Mouse (Mus musculus): ENCODE results near the gene Tcf19.

Tcf19 gene
- long read RNA-seq, experiment 1, partial matches to known transcripts: 0 of 5 reads
- long read RNA-seq, experiment 1, other reads (novel, unspliced or antisense): 2 of 5 reads
- long read RNA-seq, experiment 2, partial matches to known transcripts: 2 of 7 reads
- long read RNA-seq, experiment 2, other reads (novel, unspliced or antisense): 4 of 7 reads

GRCm38 (mm10) chr17:35516652-35517500, at the start of gene Tcf19, which contains the start of gene Cchcr1:
Gene Tcf19, minus strand, starts transcription at chr17:35516824.
Gene Cchcr1, plus strand, starts transcription at chr17:35517100.
- intact Hi-C loops (cut with DNase I): no loop called here

- intact Hi-C loops (cut with DNase I): no loop called here
These were observed 41.6 kb upstream of the Tcf19 start for GRCm38 (mm10) chr17:35558216-35558615.

- intact Hi-C loops (cut with DNase I): no loop called here
These were observed 40.7 kb upstream of the Tcf19 start for GRCm38 (mm10) chr17:35557351-35557750.

DNA sequence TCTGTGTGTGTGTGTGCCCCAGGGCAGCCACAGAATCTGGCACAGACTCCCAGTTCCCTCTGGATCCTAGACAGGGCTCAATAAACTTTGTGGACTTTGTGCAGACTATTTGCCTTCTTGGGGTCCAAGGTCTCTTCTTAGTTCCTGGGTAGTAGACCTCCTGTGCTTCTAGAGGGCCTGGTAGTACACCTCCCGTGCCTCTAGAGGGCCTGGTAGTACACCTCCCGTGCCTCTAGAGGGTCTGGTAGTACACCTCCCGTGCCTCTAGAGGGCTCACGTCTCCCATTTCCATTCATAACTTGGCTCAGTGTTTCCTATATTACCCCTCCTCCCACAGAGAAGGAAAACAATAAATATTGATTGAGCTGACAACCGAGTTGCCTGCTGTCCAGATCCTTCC, 40.2 kb upstream of the Tcf19 start:
- intact Hi-C loops (cut with DNase I): no loop called here

DNA sequence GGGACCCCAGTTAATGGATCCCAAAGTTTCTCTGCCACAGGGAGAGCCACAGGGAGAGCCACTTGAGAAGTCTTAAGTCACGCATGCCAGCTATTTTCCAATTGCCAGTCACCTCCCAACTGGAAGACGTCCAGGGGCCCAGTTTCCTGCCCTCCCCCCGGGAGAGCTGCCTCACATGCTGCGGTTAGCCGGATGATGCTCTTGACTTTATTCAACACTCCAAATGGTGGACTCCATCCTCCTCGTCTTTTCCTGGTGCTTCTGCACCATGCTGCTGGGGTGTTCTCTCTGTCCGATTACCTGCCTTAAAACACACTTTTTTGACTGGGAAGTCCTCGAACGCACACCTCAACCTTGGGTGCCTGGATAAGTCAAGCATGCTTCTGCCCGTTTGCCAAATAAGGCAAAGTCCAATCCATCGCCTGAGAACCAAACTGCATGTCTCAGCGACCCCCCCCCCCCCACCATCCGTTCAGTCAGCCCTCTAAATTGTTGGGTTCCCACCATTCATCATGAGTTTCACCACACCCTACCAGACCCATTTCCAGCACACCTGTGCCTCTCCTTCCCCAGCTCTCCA, 39.7 kb upstream of the Tcf19 start:
- intact Hi-C loops (cut with DNase I): no loop called here

- intact Hi-C loops (cut with DNase I): no loop called here
These were observed 38.3 kb upstream of the Tcf19 start for GRCm38 (mm10) chr17:35554761-35555397.

DNA sequence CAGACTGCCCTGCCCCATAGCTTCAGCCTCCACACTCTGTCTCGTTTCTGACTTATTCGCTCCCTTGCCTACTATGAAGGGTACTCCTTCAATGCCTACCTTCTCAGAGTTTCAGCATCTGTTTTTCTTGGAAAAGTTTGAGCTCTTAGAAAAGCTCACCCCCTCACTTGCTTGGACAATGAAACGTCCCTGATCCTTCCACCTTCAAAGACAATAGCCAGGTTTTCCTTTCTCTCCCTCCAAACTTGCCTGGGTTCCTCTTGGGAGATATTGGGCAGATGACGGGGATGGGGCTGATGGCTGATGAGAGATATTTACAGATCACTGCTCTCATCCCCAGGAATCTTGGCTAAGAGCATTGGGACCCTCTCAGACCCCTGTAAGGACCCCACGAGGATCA, 37.7 kb upstream of the Tcf19 start:
- intact Hi-C loops (cut with DNase I): no loop called here

GRCm38 (mm10) chr17:35551881-35552414, 35.3 kb upstream of the Tcf19 start, which contains the start of gene Cdsn:
Gene Cdsn, plus strand, starts transcription at chr17:35552128.
- intact Hi-C loops (cut with DNase I): no loop called here

GRCm38 (mm10) chr17:35550871-35551270, 34.2 kb upstream of the Tcf19 start:
- intact Hi-C loops (cut with DNase I): no loop called here

DNA sequence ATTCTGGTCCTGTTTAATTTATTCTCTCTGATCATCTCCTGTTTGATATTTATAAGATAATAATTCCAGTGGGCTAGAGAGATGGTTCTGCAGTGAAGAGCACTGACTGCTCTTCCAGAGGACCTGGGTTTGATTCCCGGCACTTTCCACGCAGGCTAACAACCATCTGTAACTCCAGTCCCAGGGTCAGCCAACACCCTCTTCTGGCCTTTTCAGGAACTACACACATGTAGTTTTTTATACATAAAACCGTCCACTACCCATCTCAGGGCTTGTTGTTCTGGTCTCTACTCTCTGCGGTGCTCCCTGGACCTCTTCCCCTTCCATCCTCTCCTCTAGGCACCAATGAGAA, 33.5 kb upstream of the Tcf19 start:
- intact Hi-C loops (cut with DNase I): no loop called here

DNA sequence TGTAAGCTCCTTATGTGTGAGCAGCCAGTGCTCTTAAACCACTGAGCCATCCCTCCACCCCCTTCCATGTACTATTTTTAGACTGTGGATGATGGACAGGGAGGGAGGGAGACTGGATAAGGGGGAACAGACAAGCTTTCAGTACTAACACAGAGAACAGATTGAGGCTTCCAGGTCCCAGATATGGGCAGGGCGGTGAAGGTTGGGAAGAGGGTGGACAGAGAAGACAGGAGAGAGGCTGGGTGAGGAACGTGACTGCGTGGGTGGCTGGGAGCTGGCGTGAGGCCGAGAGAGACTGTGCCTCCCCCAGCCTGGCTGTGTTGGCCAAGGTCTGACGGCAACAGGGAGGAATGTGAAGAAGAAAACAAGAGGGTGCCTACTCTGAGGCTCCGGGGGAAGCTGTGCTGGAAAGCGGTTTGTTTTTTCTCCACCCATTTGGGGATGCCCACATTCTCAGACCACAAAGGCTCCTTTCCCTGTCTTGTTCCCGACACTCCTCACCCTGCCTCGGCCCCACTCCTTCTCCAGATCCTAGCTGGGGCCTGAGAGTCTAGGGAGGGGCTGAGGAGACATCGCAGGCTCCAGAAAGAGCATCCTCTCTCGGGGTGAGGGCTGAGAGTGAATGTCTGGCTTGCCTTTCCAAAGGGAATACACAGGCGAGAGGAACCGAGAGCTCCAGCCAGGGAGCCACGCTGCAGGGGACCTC, 33.0 kb upstream of the Tcf19 start:
- intact Hi-C loops (cut with DNase I): no loop called here

GRCm38 (mm10) chr17:35548636-35549035, 32.0 kb upstream of the Tcf19 start:
- intact Hi-C loops (cut with DNase I): no loop called here

DNA sequence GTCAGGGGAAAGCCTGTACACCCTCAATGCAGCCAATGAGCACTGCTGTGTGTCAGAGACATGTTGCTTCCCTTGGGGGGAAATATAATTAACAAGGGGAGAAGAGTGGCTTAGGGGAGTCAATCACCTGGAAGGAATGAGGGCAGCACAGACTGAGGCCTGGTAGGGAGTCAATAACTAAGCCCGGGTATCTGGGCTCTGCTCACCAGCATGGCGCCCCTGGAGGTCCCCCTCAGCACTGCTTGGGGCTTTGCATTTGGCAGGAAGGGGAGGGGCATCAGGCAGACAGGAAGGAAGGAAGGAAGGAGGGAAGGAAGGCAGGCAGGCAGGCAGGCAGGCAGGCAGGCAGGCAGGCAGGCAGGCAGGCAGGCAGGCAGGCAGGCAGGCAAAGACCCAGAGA, 30.8 kb upstream of the Tcf19 start:
- intact Hi-C loops (cut with DNase I): no loop called here

DNA sequence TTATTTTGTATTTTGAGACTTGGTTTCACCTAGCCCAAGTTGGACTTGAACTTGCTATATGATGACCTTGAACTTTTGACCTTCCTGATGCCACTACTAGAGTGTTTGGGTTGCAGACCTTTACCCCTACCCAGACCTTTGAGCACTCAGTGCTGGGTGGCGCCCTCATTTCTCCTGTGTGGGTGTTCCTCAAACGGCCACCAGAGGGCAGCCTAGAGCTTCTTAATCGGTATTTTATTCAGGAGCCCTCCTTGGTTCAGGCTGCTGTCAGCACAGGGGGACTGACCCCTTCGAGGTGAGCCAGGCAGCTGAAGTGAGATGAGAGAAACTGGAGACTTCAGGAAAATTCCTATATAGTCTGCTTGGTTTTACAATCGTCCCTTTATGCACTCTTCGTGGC, 28.1 kb upstream of the Tcf19 start:
- intact Hi-C loops (cut with DNase I): no loop called here

DNA sequence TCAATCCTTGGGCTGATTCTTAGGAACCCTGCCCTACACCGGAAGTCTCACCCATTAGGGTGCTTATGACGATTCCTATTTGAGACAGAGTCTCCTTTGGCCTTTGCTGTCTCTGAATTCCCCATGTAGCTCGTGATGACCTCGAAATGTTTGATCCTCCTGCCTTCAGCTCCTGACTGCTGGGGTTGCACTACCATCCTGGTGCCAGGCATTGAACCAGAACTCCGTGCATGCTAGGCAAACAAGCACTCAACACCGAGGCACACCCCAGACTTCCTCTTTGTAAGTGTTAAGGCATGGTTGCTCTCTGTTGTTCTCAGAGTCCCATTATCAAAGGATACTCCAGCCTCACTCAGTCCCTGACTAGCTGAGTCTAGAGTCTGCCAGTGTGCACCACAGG, 27.4 kb upstream of the Tcf19 start:
- intact Hi-C loops (cut with DNase I): no loop called here

- intact Hi-C loops (cut with DNase I): no loop called here
These were observed 26.8 kb upstream of the Tcf19 start for GRCm38 (mm10) chr17:35543412-35543861.

DNA sequence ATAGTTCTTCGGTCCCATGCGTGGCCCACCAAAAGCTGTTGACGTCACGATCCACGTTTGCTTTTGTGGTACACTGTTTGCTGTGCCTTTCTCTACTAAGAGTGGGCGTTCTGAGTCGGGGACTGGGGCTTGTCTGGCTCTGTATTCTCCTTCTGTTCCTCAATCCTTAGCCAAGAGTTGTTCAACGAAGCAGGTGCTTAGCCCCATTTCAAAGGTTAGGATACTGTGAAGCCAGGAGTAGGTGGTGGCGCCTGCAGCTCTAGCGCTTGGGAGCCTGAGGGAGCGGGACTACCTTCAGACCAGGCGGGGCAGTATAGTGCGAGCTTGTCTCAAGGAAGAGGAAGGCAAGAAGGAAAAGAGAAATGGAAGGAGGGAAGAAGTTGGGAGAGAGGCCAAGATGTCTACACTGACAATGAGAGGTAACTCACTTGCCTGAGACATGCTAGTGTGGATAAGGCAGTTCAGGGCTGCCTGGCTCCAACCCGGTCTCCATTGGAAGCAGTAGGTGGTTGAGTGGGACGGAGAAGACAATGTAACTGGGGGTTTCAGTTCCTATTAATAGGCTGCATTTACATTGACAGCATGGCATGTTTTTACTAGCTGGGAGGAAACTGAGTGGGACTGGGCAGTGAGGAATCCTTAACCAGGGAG, 26.3 kb upstream of the Tcf19 start:
- intact Hi-C loops (cut with DNase I): no loop called here

DNA sequence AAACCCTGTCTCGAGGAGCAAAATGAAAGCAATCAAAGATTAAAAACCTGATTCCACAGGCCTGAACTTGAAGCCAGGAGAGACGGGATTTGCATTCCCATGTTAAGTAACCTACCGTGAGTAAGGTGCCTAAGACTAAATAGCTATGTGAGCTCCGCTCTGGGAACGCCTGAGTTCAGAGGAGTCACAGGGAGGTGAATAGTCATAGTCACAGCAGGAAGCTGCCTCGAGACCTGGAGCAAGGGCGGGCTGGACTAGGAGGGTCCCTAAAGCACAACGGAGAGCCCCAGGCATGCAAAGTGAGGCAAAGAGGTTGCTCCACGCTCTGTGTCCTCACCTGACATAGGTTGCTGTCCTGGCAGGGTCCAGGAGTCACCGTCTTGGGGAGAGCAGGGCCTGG, 22.9 kb upstream of the Tcf19 start:
- intact Hi-C loops (cut with DNase I): no loop called here

DNA sequence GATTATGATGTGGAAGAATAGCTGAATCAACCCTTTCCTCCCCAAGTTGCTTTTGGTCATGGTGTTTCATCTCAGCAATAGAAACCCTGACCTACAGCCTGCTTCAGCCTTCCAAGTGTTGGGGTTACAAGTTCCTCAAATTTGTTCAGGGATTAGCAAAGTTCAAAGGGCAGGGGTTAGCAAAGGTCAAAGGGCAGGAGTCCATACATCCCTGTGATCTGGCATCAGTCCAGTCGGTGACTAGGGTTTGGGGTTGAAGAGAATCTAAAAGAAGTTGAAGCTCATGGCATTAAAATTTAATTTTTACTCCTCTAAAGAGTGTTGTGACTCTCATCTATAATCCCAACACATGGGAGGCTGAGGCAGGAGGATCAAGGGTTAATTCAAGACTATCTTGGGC, 21.9 kb upstream of the Tcf19 start:
- intact Hi-C loops (cut with DNase I): no loop called here

DNA sequence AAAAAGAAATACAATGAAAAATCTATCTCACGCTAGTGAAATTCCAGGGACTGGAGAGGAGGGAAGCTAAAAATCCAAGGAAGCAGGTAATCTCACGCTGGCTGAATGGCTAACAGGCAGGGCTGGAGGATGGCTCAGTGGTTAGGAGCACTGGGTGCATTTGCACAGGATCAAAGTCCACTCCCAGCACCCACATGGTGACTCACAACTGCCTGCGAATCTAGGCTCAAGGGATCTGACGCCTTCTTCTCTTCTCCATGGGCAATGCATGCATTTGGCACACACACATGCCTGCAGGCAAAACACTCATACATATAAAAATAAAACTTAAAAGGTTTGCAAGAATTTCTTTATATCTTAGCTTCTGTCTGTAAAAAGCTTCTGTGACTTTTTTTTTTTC, 20.8 kb upstream of the Tcf19 start:
- intact Hi-C loops (cut with DNase I): no loop called here

- intact Hi-C loops (cut with DNase I): no loop called here
These were observed 17.7 kb upstream of the Tcf19 start for GRCm38 (mm10) chr17:35534343-35534742.

Measured in adrenal gland (tissue).